Mouse (Mus musculus) left cerebral cortex, adult 18-20 months (tissue): ENCODE measurements at regions not wholly inside any gene's neighbourhood (a gene's known extent, or its start where the extent isn't known, plus 50 kb on each side); places are given as distances from the start of the nearest gene placed in this dataset.

Experiments
- DNase-seq, 2 experiments: peaks; one replicate each; pipeline ENCODE4 v3.0.0; 2021 to 2022; ENCODE audit warnings: low spot score in 2 of 2, mixed read lengths in 1 of 2

DNA sequence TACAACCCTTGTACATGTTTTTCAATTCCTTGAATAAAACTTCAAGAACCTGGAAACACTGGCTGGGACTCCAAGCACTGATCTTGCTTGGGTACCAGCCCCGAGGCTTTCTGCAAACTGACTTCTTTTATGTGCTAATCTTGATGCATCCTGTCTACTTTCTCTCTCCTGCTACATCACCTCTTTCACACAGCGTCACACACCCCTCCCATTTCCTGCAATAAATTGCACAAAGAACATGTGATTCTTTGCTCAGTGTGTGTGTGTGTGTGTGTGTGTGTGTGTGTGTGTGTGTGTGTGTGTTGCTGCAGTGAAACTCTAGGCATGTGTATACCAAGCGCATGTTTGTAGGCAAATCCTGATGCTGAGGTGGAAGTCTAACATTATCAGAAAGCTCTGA, 487.7 kb upstream of the Hs6st1 start:
- no peak for DNase-seq

DNA sequence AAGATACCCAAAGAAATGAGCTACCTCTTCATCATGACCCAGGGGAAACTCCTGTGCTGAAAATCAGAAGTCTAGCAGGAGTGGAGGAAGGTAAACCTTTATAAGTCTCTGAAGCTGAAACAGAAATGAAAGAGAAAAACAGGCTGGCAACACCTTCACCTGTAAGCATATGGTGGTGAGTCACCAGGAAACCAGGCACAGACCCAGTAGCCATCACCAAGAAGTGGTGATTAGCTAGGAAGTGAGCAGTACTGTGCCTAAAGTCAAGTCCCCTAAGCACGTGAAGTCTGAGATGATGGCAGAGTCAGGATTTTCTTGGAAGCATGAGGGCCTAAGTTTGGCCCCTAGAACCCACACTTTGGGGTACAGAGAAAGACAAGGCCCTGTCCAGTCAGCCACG, 480.3 kb upstream of the Hs6st1 start:
- DNase-seq: no peak

DNA sequence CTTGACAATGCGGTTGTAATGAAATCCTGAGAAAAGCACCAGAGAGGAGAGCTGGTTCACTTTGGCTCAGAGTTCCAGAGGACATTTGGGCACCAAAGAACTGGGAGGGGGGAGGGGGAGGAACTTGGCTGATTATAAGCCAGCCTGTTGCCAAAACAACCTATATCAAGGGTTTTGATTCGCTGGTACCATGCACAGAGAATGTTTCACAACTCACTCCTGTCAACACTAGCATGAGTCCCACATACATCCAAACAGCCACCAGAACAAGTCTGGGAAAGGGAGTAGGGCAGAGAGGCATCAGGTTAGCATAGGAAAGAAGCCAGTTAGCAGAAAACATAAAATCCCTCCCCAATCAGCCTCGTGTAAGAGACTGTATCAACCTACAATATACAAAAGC, 479.3 kb upstream of the Hs6st1 start:
- DNase-seq: no peak

- no peak for DNase-seq
These were observed 467.4 kb upstream of the Hs6st1 start for GRCm38 (mm10) chr1:35600847-35601246.

- DNase-seq: no peak
These were observed 453.1 kb upstream of the Hs6st1 start for GRCm38 (mm10) chr1:35615131-35615530.

GRCm38 (mm10) chr1:35619476-35619875, 448.7 kb upstream of the Hs6st1 start:
- no peak for DNase-seq

GRCm38 (mm10) chr1:35642595-35642994, 425.6 kb upstream of the Hs6st1 start:
- DNase-seq: no peak

GRCm38 (mm10) chr1:35653119-35653956, 414.9 kb upstream of the Hs6st1 start:
- no peak for DNase-seq

DNA sequence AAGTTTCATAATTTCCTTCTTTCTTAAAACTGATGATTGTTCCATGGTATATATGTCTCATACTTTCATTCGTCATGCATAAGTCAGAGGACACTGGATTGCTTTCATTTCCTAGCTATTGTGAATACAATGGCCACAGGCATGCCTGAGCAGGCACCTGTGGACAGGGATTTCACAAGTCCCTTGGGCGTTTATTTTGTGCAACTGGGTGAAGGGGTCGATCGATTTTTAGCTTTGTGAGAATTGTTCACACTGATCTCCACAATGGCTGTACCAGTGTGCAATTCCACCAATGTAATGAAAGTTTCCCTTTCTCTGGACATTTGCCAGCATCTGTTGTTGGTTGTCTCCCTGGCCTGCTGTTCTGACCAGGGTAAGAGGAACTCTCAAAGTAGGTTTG, 405.2 kb upstream of the Hs6st1 start:
- no peak for DNase-seq

- no peak for DNase-seq
These were observed 394.7 kb upstream of the Hs6st1 start for GRCm38 (mm10) chr1:35673524-35673923.

GRCm38 (mm10) chr1:35673992-35674391, 394.2 kb upstream of the Hs6st1 start:
- no peak for DNase-seq

- no peak for DNase-seq
These were observed 385.7 kb upstream of the Hs6st1 start for GRCm38 (mm10) chr1:35682511-35682949.

- DNase-seq: no peak
These were observed 382.5 kb upstream of the Hs6st1 start for GRCm38 (mm10) chr1:35685651-35686050.

DNA sequence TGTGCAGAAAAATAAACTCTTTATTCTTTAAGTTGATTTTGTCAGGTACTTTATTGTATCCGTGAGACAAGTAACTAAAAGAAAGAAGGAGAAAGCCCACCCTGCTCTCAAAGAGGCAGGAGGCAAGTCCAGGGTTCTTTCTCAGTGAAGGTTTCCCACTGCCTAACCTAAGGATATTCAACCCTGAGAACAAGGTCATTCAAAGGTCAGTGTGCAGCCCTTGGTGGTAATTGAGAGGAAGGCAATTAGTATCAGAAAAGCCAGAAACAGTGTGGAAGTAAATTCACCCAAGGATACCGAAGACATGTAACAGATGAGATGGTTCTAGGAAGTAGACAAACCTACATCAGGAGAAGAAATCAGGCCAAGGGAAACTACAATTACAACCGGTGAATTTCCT, 373.9 kb upstream of the Hs6st1 start:
- no peak for DNase-seq

- DNase-seq: no peak
These were observed 373.2 kb upstream of the Hs6st1 start for GRCm38 (mm10) chr1:35694775-35695591.

DNA sequence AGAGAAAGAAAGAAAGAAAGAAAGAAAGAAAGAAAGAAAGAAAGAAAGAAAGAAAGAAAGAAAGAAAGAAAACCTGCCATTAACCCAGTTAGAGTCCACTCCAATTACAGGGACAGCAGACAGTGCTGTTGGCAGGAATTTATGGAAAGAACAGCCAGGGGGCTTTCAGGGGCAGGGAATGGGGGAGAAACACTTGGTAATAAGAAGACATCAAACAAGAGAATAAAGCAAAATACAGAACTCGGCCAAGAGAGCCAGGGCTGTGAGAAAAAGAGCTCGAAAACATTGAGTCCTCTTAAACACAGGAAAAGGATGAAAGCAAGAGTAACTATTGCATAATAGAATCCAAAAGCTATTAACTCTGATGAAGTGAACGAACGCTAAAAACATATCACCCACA, 371.0 kb upstream of the Hs6st1 start:
- no peak for DNase-seq

GRCm38 (mm10) chr1:35697834-35698500, 370.2 kb upstream of the Hs6st1 start:
- DNase-seq: no peak

DNA sequence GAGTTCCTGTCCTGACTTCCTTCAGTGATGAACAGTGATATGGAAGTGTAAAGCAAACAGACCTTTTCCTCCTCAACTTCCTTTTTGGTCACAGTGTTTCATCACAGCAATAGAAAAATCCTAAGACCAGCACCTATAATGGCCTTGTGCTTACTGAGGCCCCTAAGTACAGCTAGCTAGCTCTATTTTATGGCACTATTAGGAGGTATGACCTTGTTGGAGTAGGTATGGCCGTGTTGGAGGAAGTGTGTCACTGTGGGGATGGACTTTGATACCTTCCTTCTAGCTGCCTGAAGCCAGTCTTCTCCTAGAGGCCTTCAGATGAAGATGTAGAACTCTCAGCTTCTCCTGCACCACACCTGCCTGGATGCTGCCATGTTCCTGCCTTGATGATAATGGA, 365.6 kb upstream of the Hs6st1 start:
- DNase-seq: no peak

DNA sequence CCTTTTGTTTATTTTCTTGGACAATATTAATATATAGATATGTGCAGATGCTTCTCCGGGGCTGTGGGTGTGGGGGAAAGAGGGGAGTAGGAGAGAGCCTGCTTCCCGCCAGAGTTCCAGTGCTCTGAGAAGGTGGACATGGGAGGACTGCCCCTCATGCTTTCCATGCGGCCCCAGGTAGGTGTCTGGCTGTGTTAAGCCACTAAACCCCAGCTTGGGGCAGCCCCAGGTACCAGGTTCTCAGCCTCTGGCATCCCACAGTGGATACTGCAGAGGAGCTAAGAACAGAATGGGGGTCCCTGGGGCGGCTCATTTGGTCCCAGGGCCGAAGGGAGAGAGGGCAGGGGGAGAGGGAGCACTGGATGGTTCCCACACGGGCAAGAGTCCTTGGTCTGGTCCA, 361.9 kb upstream of the Hs6st1 start:
- no peak for DNase-seq

GRCm38 (mm10) chr1:35708176-35708788, 359.9 kb upstream of the Hs6st1 start:
- no peak for DNase-seq

DNA sequence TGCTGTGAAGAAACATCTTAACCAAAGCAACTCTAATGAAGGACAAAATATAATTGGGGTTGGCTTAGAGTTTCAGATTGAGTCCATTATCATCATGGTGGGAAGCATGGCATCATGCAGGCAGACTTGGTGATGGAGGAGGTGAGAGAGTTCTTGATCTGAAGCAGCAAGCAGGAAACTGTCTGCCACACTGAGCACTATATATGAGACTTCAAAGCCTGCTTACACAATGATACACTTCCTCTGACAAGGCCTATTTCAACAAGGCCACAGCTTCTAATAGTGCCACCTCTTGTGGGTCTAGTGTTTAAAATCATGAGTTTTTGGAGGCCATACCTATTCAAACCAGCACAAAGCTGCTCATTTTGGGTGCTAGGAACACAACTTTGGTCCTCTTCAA, 359.0 kb upstream of the Hs6st1 start:
- DNase-seq: no peak
